Mouse (Mus musculus): ENCODE results near the gene B4gat1. TPM values are rescaled to one million over a fixed set of nuclear protein-coding genes. Genes with fewer than 3 reads are reported as not detected.

Gene B4gat1
- polyA plus RNA-seq, 1 experiment from 2014 or later, result 78.8 TPM

DNA sequence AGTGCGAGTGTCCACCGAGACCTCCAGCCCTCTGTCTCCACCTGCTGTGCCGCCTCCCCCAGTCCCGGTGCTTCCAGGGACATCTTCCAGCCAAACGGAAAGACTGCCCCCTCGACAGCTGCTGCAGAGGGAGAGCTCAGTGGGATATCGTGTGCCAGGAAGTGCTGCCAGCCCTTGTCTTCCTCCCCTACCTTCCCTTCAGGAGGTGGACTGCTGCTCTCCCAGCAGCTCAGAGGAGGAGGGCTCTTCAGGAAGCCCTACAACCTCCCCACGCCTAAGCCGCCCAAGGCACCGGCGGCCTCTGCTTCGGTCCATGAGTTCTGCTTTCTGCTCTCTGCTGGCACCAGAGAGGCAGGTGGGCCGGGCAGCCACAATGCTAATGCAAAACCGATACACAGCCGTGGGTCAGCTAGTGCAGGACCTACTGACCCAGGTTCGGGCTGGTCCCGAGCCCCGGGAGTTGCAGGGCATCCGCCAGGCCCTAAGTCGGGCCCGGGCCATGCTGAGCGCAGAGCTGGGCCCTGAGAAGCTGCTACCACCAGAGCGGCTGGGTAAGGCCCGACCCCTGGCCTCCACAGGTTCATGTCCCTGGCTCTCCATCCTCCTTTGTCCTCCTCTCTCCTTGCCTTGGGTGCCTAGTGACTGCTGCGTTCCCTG, 13.7 kb downstream of the B4gat1 start:
- H3K27me3 ChIP-seq (replicated peaks), result peaks cover 41% of the 10 kb centered on the region
- WGBS, result 28% methylated on average over 25 of the region's 25 CpGs
- H3K4me1 ChIP-seq, result peaks cover 15% of the 10 kb centered on the region
- no peak for ATAC-seq (replicated peaks)
- 0 out of 2 replicates have a peak, but pooled peaks cover 4% of the 10 kb centered on the region for H3K36me3 ChIP-seq (replicated peaks)
- no peak overlapping the region for H3K9ac ChIP-seq
- no peak overlapping the region for H3K4me2 ChIP-seq
- H3K27ac ChIP-seq, result no peak overlapping the region
- no peaks in the 10 kb centered on the region for H3K9me3 ChIP-seq
- no peak overlapping the region for H3K4me3 ChIP-seq

DNA sequence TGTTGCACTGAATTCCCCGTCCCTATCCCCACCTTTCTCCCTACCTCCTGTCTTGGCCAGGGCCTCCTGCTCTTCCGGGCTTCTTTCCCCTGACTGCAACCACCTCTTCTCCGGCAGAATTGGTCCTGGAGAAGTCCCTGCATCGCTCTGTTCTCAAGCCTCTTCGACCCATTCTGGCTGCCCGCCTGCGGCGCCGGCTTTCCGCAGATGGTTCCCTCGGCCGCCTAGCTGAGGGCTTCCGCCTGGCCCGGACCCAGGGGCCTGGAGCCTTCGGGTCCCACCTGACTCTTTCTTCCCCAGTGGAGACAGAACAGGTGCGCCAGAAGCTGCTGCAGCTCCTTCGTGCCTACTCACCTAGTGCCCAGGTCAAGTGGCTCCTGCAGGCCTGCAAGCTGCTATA, 14.2 kb downstream of the B4gat1 start:
- Histone ChIP-seq H3K9ac (no peak overlapping the region), H3K27me3 (replicated peaks) (peaks cover 45% of the 10 kb centered on the region), H3K27ac (no peak overlapping the region), H3K36me3 (replicated peaks) (0 out of 2 replicates have a peak, but pooled peaks cover 3% of the 10 kb centered on the region), H3K4me3 (no peak overlapping the region), H3K9me3 (no peaks in the 10 kb centered on the region), H3K4me2 (no peak overlapping the region), H3K4me1 (peaks cover 15% of the 10 kb centered on the region)
- no peak for ATAC-seq (replicated peaks)
- 66% methylated on average over 17 of the region's 17 CpGs for WGBS

GRCm38 (mm10) chr19:5053909-5054308, 15.3 kb downstream of the B4gat1 start:
- 16% methylated on average over 9 of the region's 9 CpGs for WGBS

GRCm38 (mm10) chr19:5056251-5056650, 17.6 kb downstream of the B4gat1 start:
- Histone ChIP-seq H3K36me3 (replicated peaks) (no peaks in the 10 kb centered on the region), H3K4me2 (no peak overlapping the region), H3K4me1 (peaks cover 11% of the 10 kb centered on the region; the same call in 1 of the 2 replicates), H3K9ac (no peak overlapping the region), H3K27me3 (replicated peaks) (peaks cover 31% of the 10 kb centered on the region), H3K27ac (no peak overlapping the region), H3K9me3 (no peaks in the 10 kb centered on the region), H3K4me3 (no peak overlapping the region)
- WGBS, result 14% methylated on average over 6 of the region's 6 CpGs
- ATAC-seq (replicated peaks), result peak; percentile 16; the same call in 1 of the 2 replicates

More at GRCm38 (mm10) chr19:5053909-5054308, 15.3 kb downstream of the B4gat1 start:
- H3K9me3 ChIP-seq, result no peaks in the 10 kb centered on the region
- peaks cover 45% of the 10 kb centered on the region for H3K27me3 ChIP-seq (replicated peaks)
- peaks cover 20% of the 10 kb centered on the region for H3K4me1 ChIP-seq
- H3K27ac ChIP-seq, result no peak overlapping the region
- ATAC-seq (replicated peaks), result no peak
- no peak overlapping the region for H3K4me2 ChIP-seq
- H3K36me3 ChIP-seq (replicated peaks), result no peaks in the 10 kb centered on the region
- no peak overlapping the region for H3K4me3 ChIP-seq
- H3K9ac ChIP-seq, result no peak overlapping the region

GRCm38 (mm10) chr19:5057876-5058775, 19.5 kb downstream of the B4gat1 start:
- WGBS, result 25% methylated on average over 16 of the region's 16 CpGs
- no peak overlapping the region for H3K27ac ChIP-seq

GRCm38 (mm10) chr19:5058801-5059771, 20.5 kb downstream of the B4gat1 start:
- no peak overlapping the region for H3K9ac ChIP-seq
- H3K9me3 ChIP-seq, result no peaks in the 10 kb centered on the region
- no peaks in the 10 kb centered on the region for H3K36me3 ChIP-seq (replicated peaks)
- ATAC-seq (replicated peaks), result 0 out of 2 replicates have a peak, but pooled peaks have one; percentile 18
- no peak overlapping the region for H3K4me2 ChIP-seq
- H3K4me1 ChIP-seq, result peaks cover 11% of the 10 kb centered on the region; the same call in 1 of the 2 replicates
- 16% methylated on average over 10 of the region's 10 CpGs for WGBS
- no peak overlapping the region for H3K4me3 ChIP-seq
- no peak overlapping the region for H3K27ac ChIP-seq
- 0 out of 2 replicates have a peak, but pooled peaks cover 5% of the 10 kb centered on the region for H3K27me3 ChIP-seq (replicated peaks)

More at GRCm38 (mm10) chr19:5057876-5058775, 19.5 kb downstream of the B4gat1 start:
- no peaks in the 10 kb centered on the region for H3K9me3 ChIP-seq
- peaks cover 11% of the 10 kb centered on the region; the same call in 1 of the 2 replicates for H3K4me1 ChIP-seq
- no peak for ATAC-seq (replicated peaks)
- H3K27me3 ChIP-seq (replicated peaks), result peaks cover 12% of the 10 kb centered on the region
- H3K36me3 ChIP-seq (replicated peaks), result no peaks in the 10 kb centered on the region
- no peak overlapping the region for H3K4me3 ChIP-seq
- H3K4me2 ChIP-seq, result no peak overlapping the region
- H3K9ac ChIP-seq, result no peak overlapping the region

- H3K9me3 ChIP-seq, result no peaks in the 10 kb centered on the region
- H3K4me2 ChIP-seq, result no peak overlapping the region
- no peaks in the 10 kb centered on the region for H3K36me3 ChIP-seq (replicated peaks)
- H3K9ac ChIP-seq, result no peak overlapping the region
- 0 out of 2 replicates have a peak, but pooled peaks cover 5% of the 10 kb centered on the region for H3K27me3 ChIP-seq (replicated peaks)
- 42% methylated on average over 5 of the region's 5 CpGs for WGBS
- no peak overlapping the region for H3K27ac ChIP-seq
- ATAC-seq (replicated peaks), result no peak
- H3K4me1 ChIP-seq, result peaks cover 11% of the 10 kb centered on the region; the same call in 1 of the 2 replicates
- no peak overlapping the region for H3K4me3 ChIP-seq
Measured at GRCm38 (mm10) chr19:5060365-5061330, 22.0 kb downstream of the B4gat1 start.

- no peak overlapping the region for H3K27ac ChIP-seq
- no peak overlapping the region for H3K4me2 ChIP-seq
- H3K9ac ChIP-seq, result no peak overlapping the region
- H3K9me3 ChIP-seq, result no peaks in the 10 kb centered on the region
- peaks cover 11% of the 10 kb centered on the region; the same call in 1 of the 2 replicates for H3K4me1 ChIP-seq
- 88% methylated on average over 5 of the region's 5 CpGs for WGBS
- H3K4me3 ChIP-seq, result no peak overlapping the region
- no peaks in the 10 kb centered on the region for H3K36me3 ChIP-seq (replicated peaks)
- ATAC-seq (replicated peaks), result no peak
- H3K27me3 ChIP-seq (replicated peaks), result peaks cover 8% of the 10 kb centered on the region
Measured at GRCm38 (mm10) chr19:5062041-5062440, 23.4 kb downstream of the B4gat1 start.

GRCm38 (mm10) chr19:5062446-5062845, 23.8 kb downstream of the B4gat1 start:
- peaks cover 11% of the 10 kb centered on the region for H3K27me3 ChIP-seq (replicated peaks)
- no peaks in the 10 kb centered on the region for H3K9me3 ChIP-seq
- no peak overlapping the region for H3K27ac ChIP-seq
- H3K4me2 ChIP-seq, result no peak overlapping the region
- no peaks in the 10 kb centered on the region for H3K36me3 ChIP-seq (replicated peaks)
- H3K9ac ChIP-seq, result no peak overlapping the region
- no peak for ATAC-seq (replicated peaks)
- no peak overlapping the region for H3K4me3 ChIP-seq
- 81% methylated on average over 6 of the region's 6 CpGs for WGBS
- H3K4me1 ChIP-seq, result peaks cover 15% of the 10 kb centered on the region; the same call in 1 of the 2 replicates

- Histone ChIP-seq H3K4me3 (no peak overlapping the region), H3K36me3 (replicated peaks) (no peaks in the 10 kb centered on the region), H3K4me1 (peaks cover 24% of the 10 kb centered on the region), H3K27me3 (replicated peaks) (peaks cover 26% of the 10 kb centered on the region), H3K9me3 (no peaks in the 10 kb centered on the region), H3K27ac (no peak overlapping the region), H3K9ac (no peak overlapping the region), H3K4me2 (no peak overlapping the region)
- no peak for ATAC-seq (replicated peaks)
- 66% methylated on average over 7 of the region's 7 CpGs for WGBS
Measured at GRCm38 (mm10) chr19:5065104-5065503, 26.5 kb downstream of the B4gat1 start.
